ENCODE assay signal across 8 mouse cellular contexts in genomic region chr17:79895911-79896423, GRCm38 (mm10). TPM values are rescaled to one million over a fixed set of nuclear protein-coding genes. Genes with fewer than 3 reads are reported as not detected.
DNase-seq lines count a peak whose midpoint lies in the region; ATAC-seq and TF ChIP-seq lines count a peak whose summit lies in the region.

Atl2 (minus strand) TSS chr17:79896123.

- peak within 1 kb of the TSS; percentile 90 for H3K4me3 ChIP-seq in gastrocnemius, adult 2 months
- peak within 1 kb of the TSS; percentile 94 for H3K4me3 ChIP-seq in hindbrain, postnatal 0 days (ENCODE audit: low read length)
- peak within 1 kb of the TSS; percentile 91 for H3K4me3 ChIP-seq in left cerebral cortex, adult 2 months

- no peaks in the 10 kb centered on the region for H3K27me3 ChIP-seq in hindbrain, postnatal 0 days (ENCODE audit: insufficient read depth, low read length)

- 0% methylated on average over 47 of the region's 51 CpGs for WGBS in hindbrain, postnatal 0 days

- ATAC-seq in hindbrain, postnatal 0 days: peak; percentile 91
- ATAC-seq in megakaryocyte, adult 5-6 weeks (ENCODE audit: poor library complexity, severe bottlenecking): peak; percentile 90

- no peaks in the 10 kb centered on the region for H3K36me3 ChIP-seq in hindbrain, postnatal 0 days (ENCODE audit: insufficient read depth, low read length)

- 0 out of 2 replicates have a peak, but pooled peaks cover 5% of the 10 kb centered on the region for H3K4me1 ChIP-seq in hindbrain, postnatal 0 days (ENCODE audit: insufficient read depth, low read length)

- intact Hi-C loops in gastrocnemius, adult 2 months (cut with DNase I): loop anchor here (1.0 to 5.0 kb wide), 4 partner anchors 21 to 99 kb away; no protein-coding TSS in a partner anchor
- intact Hi-C loops in left cerebral cortex, adult 2 months (cut with DNase I): loop anchor here (2.0 to 10.0 kb wide), 3 partner anchors 53 to 311 kb away; partner anchors contain the start of genes Srsf7 and Ttc39d

- H3K9me3 ChIP-seq in hindbrain, postnatal 0 days (ENCODE audit: low read length): no peaks in the 10 kb centered on the region

- peak; percentile 86 for DNase-seq in WW6 (ENCODE audit: low read depth, low spot score)
- peak; percentile 82 to 88 for DNase-seq in cerebellum, postnatal 4 days (ENCODE audit: low spot score in 2 of 2)
- peak; percentile 97 for DNase-seq in gastrocnemius, adult 2 months
- DNase-seq in hindbrain, postnatal 0 days (ENCODE audit: low spot score): peak; percentile 97
- peak; percentile 93 to 94 for DNase-seq in left cerebral cortex, adult 2 months (ENCODE audit: extremely low spot score in 1 of 2, low spot score in 2 of 2)
- peak; percentile 92 to 95 for DNase-seq in right cerebral cortex, adult 2 months (ENCODE audit: low spot score in 2 of 2)
- peak; percentile 95 for DNase-seq in urinary bladder, postnatal 14 days (ENCODE audit: low spot score)

- no peak for TF ChIP-seq CTCF in gastrocnemius, adult 2 months (IDR thresholded peaks at IDR 0.05)
- TF ChIP-seq CTCF in hindbrain, postnatal 0 days (IDR thresholded peaks at IDR 0.05; ENCODE audit: low read depth): peak; percentile 22; the same call in 1 of the 2 replicates
- TF ChIP-seq CTCF in left cerebral cortex, adult 2 months (IDR thresholded peaks at IDR 0.05): no peak; the same call in none of the 2 replicates

- peak within 1 kb of the TSS; percentile 100 for H3K27ac ChIP-seq in gastrocnemius, adult 2 months
- H3K27ac ChIP-seq in hindbrain, postnatal 0 days: peak within 1 kb of the TSS; percentile 97
- H3K27ac ChIP-seq in left cerebral cortex, adult 2 months: peak within 1 kb of the TSS; percentile 96

- H3K9ac ChIP-seq in hindbrain, postnatal 0 days (replicated peaks; ENCODE audit: low read length): peak within 1 kb of the TSS; percentile 97

- peak within 1 kb of the TSS; percentile 83 for H3K4me2 ChIP-seq in hindbrain, postnatal 0 days (ENCODE audit: low read depth, low read length)

RNA-seq across cellular contexts. Expression of gene Atl2, which starts in this region (rescaled TPM):
- total RNA-seq in gastrocnemius, adult 2 months (2021): 100 to 1,000 TPM; 119 to 137 TPM
- total RNA-seq in hindbrain, postnatal 0 days (2014; rRNA removed): 24.3 and 30.5 TPM in 2 replicates
- 34.9 and 37.2 TPM in 2 replicates for polyA plus RNA-seq in hindbrain, postnatal 0 days (2015; fragmentation: Nextera tagmentation; extraction: Ambion mirVana)
- 10 to 100 TPM; 64.4 to 67.2 TPM for total RNA-seq in left cerebral cortex, adult 2 months (2021)
- total RNA-seq in megakaryocyte, adult 5-6 weeks (2015): 36.8 and 38.4 TPM in 2 replicates
- total RNA-seq in megakaryocyte, adult 5-6 weeks (2017): 39.2 and 40.5 TPM in 2 replicates

Comparison
In these comparisons a context has a peak if more than half of its experiments do, and no peak if none do; other contexts are left out.
1. Peak in every context shown above with its lines: DNase-seq, ATAC-seq, H3K4me3 ChIP-seq and H3K27ac ChIP-seq.